Mouse (Mus musculus): ENCODE results near the gene Arhgdib. TPM values are rescaled to one million over a fixed set of nuclear protein-coding genes. Genes with fewer than 3 reads are reported as not detected.
"Not testable (repeated sequence)": the region's sequence is repeated elsewhere in the genome, so short reads cannot be mapped to it uniquely, and the experiment has no call there.

Arhgdib gene
- polyA plus RNA-seq, 1 experiment = 5.8 TPM

DNA sequence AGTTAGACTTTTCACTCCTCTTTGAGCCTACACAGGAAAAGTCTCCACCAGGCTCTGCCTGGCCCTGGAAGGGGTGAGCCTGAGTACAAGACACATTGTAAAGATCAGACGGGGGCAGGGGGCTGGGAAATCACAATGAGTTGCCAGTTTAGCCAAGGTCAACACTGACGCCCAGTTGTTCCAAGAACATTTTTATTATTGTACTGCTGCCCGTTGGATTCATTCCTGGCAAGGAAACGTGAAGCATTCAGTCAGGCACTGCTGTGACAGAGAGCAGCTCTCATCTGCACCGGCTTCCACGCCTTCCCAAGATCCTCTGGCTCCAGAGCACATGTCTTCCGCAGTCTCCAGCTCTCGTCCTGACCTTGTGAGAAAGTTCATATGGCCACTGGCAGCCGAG lies 53.8 kb downstream of the Arhgdib start:
- Histone ChIP-seq H3K4me1 (ENCODE audit: control insufficient read depth, insufficient read depth, low read length) (no peaks in the 10 kb centered on the region), H3K27ac (ENCODE audit: control insufficient read depth, insufficient read depth, low read depth, low read length) (peak overlapping the region; percentile 76)
- TF ChIP-seq POLR2A (IDR thresholded peaks at IDR 0.05; ENCODE audit: control insufficient read depth, low read depth, low read length) (no peak), CTCF (IDR thresholded peaks at IDR 0.05; ENCODE audit: control insufficient read depth, insufficient read depth, insufficient replicate concordance, low read depth, low read length) (no peak)

DNA sequence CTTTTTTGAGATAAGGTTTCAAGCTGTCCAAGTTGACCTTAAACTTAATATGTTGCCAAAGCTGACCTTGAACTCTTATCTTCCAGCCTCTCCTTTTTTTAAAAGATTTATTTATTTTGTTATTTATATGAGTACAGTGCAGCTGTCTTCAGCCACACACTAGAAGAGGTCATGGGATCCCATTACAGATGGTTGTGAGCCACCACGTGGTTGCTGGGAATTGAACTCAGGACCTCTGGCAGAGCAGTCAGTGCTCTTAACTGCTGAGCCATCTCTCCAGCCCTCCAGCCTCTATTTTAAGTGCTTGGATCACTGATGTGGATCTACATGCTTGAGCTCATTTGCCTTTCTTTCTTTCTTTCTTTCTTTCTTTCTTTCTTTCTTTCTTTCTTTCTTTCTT lies 56.9 kb downstream of the Arhgdib start:
- not testable (repeated sequence) for H3K27ac ChIP-seq (ENCODE audit: control insufficient read depth, insufficient read depth, low read depth, low read length); H3K4me3 ChIP-seq (ENCODE audit: control insufficient read depth, low read depth, low read length); H3K4me1 ChIP-seq (ENCODE audit: control insufficient read depth, insufficient read depth, low read length); H3K36me3 ChIP-seq (ENCODE audit: control insufficient read depth, insufficient read depth, low read length); H3K27me3 ChIP-seq (ENCODE audit: control insufficient read depth, insufficient read depth, low read length)

More for the DNA sequence above, 53.8 kb downstream of the Arhgdib start:
- Histone ChIP-seq H3K27me3 (ENCODE audit: control insufficient read depth, insufficient read depth, low read length) (no peaks in the 10 kb centered on the region), H3K4me3 (ENCODE audit: control insufficient read depth, low read depth, low read length) (no peak overlapping the region), H3K36me3 (ENCODE audit: control insufficient read depth, insufficient read depth, low read length) (no peaks in the 10 kb centered on the region)

DNA sequence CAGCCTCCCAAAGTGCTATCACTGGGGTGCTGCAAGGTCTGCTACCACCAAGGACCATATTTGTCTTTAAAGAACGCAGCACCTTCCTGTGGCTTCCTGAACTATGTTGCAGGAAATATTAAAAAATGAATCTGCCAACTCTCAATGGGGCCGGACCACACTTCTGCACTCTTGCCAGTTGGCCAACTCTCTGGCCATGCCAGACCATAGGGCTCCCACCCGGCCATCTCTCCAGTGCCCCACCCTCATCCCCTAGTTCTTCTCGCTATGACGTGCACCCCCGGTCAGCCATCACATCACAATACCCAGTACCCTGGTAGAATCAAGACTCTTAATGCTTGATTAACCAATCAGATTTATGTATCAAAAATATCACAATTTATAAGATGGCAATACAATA lies 57.7 kb downstream of the Arhgdib start:
- Histone ChIP-seq H3K4me1 (ENCODE audit: control insufficient read depth, insufficient read depth, low read length) (no peaks in the 10 kb centered on the region), H3K36me3 (ENCODE audit: control insufficient read depth, insufficient read depth, low read length) (no peaks in the 10 kb centered on the region), H3K27ac (ENCODE audit: control insufficient read depth, insufficient read depth, low read depth, low read length) (no peak overlapping the region), H3K27me3 (ENCODE audit: control insufficient read depth, insufficient read depth, low read length) (no peaks in the 10 kb centered on the region), H3K4me3 (ENCODE audit: control insufficient read depth, low read depth, low read length) (no peak overlapping the region)
- no peak for TF ChIP-seq CTCF (IDR thresholded peaks at IDR 0.05; ENCODE audit: control insufficient read depth, insufficient read depth, insufficient replicate concordance, low read depth, low read length)
- TF ChIP-seq POLR2A (IDR thresholded peaks at IDR 0.05; ENCODE audit: control insufficient read depth, low read depth, low read length) = no peak

DNA sequence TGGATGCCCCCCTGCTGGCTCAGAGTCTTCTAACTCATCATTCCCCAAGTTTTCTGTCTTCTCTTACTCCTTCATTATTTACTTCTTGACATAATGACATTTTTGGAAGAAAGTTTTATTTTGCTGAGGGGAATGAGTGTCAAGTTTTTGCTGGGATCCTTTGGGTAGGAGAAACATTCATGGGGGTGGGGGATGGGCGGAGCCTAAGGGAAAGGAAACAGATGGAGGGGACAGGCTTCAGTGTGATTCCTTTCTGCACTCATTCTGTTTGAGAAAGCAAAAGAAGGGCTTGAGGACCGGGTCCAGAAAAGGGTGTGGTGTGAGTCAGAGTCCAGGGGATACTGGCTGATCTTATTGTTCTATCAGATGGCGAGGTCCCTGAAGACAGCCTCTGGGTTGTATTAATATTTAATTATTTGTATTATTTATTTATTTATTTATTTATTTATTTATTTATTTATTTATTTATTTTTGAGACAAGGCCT lies 58.2 kb downstream of the Arhgdib start:
- Histone ChIP-seq H3K27me3 (ENCODE audit: control insufficient read depth, insufficient read depth, low read length) (no peaks in the 10 kb centered on the region), H3K36me3 (ENCODE audit: control insufficient read depth, insufficient read depth, low read length) (no peaks in the 10 kb centered on the region), H3K4me1 (ENCODE audit: control insufficient read depth, insufficient read depth, low read length) (no peaks in the 10 kb centered on the region), H3K4me3 (ENCODE audit: control insufficient read depth, low read depth, low read length) (no peak overlapping the region), H3K27ac (ENCODE audit: control insufficient read depth, insufficient read depth, low read depth, low read length) (no peak overlapping the region)
- TF ChIP-seq CTCF (IDR thresholded peaks at IDR 0.05; ENCODE audit: control insufficient read depth, insufficient read depth, insufficient replicate concordance, low read depth, low read length) (no peak), POLR2A (IDR thresholded peaks at IDR 0.05; ENCODE audit: control insufficient read depth, low read depth, low read length) (no peak)

DNA sequence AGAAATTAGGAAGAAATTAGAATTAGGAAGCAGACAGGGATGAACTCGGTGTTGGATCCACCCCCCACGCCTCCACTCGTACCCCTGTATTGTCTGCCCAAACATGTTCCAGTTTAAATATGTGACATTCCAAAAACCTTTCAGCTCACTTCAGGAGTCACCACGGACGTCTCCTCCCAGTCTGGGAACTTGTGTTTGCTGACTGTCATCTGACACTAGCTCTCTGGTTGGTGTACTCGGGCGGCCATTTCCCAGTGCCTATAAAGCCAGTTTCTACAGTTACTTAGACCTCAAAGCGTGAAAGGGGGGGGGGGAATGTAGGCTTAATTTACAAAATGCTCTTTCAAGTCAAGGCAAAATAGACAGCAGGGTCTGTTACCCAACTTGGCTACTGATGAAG lies 60.0 kb downstream of the Arhgdib start:
- no peaks in the 10 kb centered on the region for H3K4me1 ChIP-seq (ENCODE audit: control insufficient read depth, insufficient read depth, low read length)
- no peak overlapping the region for H3K27ac ChIP-seq (ENCODE audit: control insufficient read depth, insufficient read depth, low read depth, low read length)
- no peaks in the 10 kb centered on the region for H3K27me3 ChIP-seq (ENCODE audit: control insufficient read depth, insufficient read depth, low read length)
- no peaks in the 10 kb centered on the region for H3K36me3 ChIP-seq (ENCODE audit: control insufficient read depth, insufficient read depth, low read length)
- TF ChIP-seq CTCF (IDR thresholded peaks at IDR 0.05; ENCODE audit: control insufficient read depth, insufficient read depth, insufficient replicate concordance, low read depth, low read length) (no peak), POLR2A (IDR thresholded peaks at IDR 0.05; ENCODE audit: control insufficient read depth, low read depth, low read length) (no peak)
- no peak overlapping the region for H3K4me3 ChIP-seq (ENCODE audit: control insufficient read depth, low read depth, low read length)

DNA sequence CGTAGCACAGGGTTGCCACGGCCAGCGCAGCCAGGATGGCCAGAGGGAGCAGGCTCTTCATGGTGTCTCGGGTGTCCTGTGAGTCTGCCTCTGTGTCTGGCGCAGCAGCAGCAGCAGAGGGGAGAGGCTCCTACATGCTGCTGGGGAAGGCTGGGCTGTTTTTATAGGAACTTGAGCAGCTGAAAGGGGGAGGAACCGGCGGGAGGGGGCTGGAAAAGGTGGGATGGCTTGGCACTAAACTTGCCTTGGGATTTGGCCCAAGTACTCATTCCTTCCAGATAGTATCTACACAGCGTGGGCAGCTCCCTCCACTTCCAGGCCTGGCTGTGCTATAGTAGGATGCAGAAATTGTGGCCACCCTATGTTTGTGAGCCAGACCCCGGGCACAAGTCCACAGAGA lies 66.0 kb downstream of the Arhgdib start, which contains the start of gene Mgp:
Gene Mgp (minus strand): TSS at position 154 of the 400 bp plus-strand sequence.
- no peaks in the 10 kb centered on the region for H3K4me1 ChIP-seq (ENCODE audit: control insufficient read depth, insufficient read depth, low read length)
- peak within 1 kb of the TSS; percentile 48 for H3K4me3 ChIP-seq (ENCODE audit: control insufficient read depth, low read depth, low read length)
- no peaks in the 10 kb centered on the region for H3K36me3 ChIP-seq (ENCODE audit: control insufficient read depth, insufficient read depth, low read length)
- H3K27me3 ChIP-seq (ENCODE audit: control insufficient read depth, insufficient read depth, low read length) = no peaks in the 10 kb centered on the region
- TF ChIP-seq POLR2A (IDR thresholded peaks at IDR 0.05; ENCODE audit: control insufficient read depth, low read depth, low read length) = peak; percentile 45; the same call in 1 of the 2 replicates
- TF ChIP-seq CTCF (IDR thresholded peaks at IDR 0.05; ENCODE audit: control insufficient read depth, insufficient read depth, insufficient replicate concordance, low read depth, low read length) = no peak
- H3K27ac ChIP-seq (ENCODE audit: control insufficient read depth, insufficient read depth, low read depth, low read length) = 0 out of 2 replicates have a peak within 1 kb of the TSS, but pooled peaks have one; percentile 25

DNA sequence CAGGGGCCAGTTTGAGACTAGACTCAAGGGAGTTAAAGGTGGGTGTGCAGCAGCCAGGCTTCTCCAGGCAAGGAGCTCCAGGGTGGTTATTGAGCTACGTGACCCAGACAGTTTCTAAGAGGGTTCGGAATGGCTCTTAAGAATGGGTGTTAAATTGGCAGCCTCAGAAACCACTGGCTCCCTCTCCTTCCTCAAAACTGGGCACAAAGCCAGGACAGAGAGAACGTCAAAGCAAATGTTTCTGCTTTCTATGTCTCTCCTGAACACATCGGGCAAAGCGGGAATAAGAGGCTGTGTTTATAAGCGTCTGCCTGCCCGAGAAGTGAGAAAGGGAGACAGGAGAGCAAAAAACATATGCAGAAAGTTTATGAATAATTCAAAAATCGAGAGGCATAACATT lies 67.1 kb downstream of the Arhgdib start:
- no peak for TF ChIP-seq POLR2A (IDR thresholded peaks at IDR 0.05; ENCODE audit: control insufficient read depth, low read depth, low read length)
- TF ChIP-seq CTCF (IDR thresholded peaks at IDR 0.05; ENCODE audit: control insufficient read depth, insufficient read depth, insufficient replicate concordance, low read depth, low read length) = no peak
- Histone ChIP-seq H3K27ac (ENCODE audit: control insufficient read depth, insufficient read depth, low read depth, low read length) (no peak overlapping the region), H3K27me3 (ENCODE audit: control insufficient read depth, insufficient read depth, low read length) (no peaks in the 10 kb centered on the region)

More for the DNA sequence above, 67.1 kb downstream of the Arhgdib start:
- Histone ChIP-seq H3K4me1 (ENCODE audit: control insufficient read depth, insufficient read depth, low read length) (no peaks in the 10 kb centered on the region), H3K4me3 (ENCODE audit: control insufficient read depth, low read depth, low read length) (no peak overlapping the region), H3K36me3 (ENCODE audit: control insufficient read depth, insufficient read depth, low read length) (no peaks in the 10 kb centered on the region)

Other genes starting within 250 kb of the Arhgdib start
- 0.16 and 0.33 TPM in 2 replicates for gene Gucy2c, start 160.1 kb downstream of the Arhgdib start, polyA plus RNA-seq (2012; rRNA removed)
- gene Hist4h4, start 137.5 kb downstream of the Arhgdib start, polyA plus RNA-seq (2012; rRNA removed) = 0.96 and 0.99 TPM in 2 replicates
- gene H2afj, start 133.7 kb downstream of the Arhgdib start, polyA plus RNA-seq (2012; rRNA removed) = 34.2 and 47.7 TPM in 2 replicates
- gene BC049715, start 114.3 kb downstream of the Arhgdib start, polyA plus RNA-seq (2012; rRNA removed) = 150 and 168 TPM in 2 replicates
- gene Wbp11, start 113.7 kb downstream of the Arhgdib start, polyA plus RNA-seq (2012; rRNA removed) = 236 and 252 TPM in 2 replicates
- gene Smco3, start 106.4 kb downstream of the Arhgdib start, polyA plus RNA-seq (2012; rRNA removed) = 0.22 TPM in 1 of 2 replicates, not detected in the other
- gene Art4, start 84.2 kb downstream of the Arhgdib start, polyA plus RNA-seq (2012; rRNA removed) = 0.96 and 1.0 TPM in 2 replicates
- gene Mgp, start 66.1 kb downstream of the Arhgdib start, polyA plus RNA-seq (2012; rRNA removed) = 51.0 and 80.5 TPM in 2 replicates
- gene Erp27, start 19.7 kb downstream of the Arhgdib start, polyA plus RNA-seq (2012; rRNA removed) = 0.09 TPM in 1 of 2 replicates, not detected in the other
- gene Pde6h, start 18.1 kb downstream of the Arhgdib start, polyA plus RNA-seq (2012; rRNA removed) = 2.2 and 6.5 TPM in 2 replicates
- gene Rerg, start 228.6 kb upstream of the Arhgdib start, polyA plus RNA-seq (2012; rRNA removed) = 2.8 and 3.4 TPM in 2 replicates